Mouse (Mus musculus): Measurements from ENCODE around the gene Mfap4. TPM values are rescaled to one million over a fixed set of nuclear protein-coding genes. Genes with fewer than 3 reads are reported as not detected.

Mfap4 gene
- polyA plus RNA-seq, 1 experiment: not detected

DNA sequence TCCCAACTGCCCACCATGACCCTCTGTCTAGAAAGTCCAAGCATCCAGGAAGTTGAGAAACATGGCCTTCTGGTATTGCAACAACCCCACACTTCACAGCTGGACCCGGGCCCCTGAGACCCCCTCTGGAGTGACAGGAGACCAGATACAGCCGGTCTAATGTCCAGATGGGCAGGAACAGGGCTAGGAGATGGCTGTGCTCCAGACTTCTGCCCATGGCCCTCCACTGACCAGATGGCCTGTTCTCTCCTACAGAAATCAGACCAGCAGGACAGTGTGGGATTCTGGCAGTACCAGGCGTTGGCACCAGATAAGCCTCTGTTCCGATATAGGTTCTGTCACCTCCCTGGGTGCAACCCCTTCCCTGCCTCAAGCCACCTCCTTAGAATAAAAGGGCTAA is 16.7 kb upstream of the Mfap4 start:
- H3K79me3 ChIP-seq (ENCODE audit: low read depth): no peaks in the 10 kb centered on the region
- no peaks in the 10 kb centered on the region for H3K79me2 ChIP-seq (ENCODE audit: control insufficient read depth, insufficient read depth)

DNA sequence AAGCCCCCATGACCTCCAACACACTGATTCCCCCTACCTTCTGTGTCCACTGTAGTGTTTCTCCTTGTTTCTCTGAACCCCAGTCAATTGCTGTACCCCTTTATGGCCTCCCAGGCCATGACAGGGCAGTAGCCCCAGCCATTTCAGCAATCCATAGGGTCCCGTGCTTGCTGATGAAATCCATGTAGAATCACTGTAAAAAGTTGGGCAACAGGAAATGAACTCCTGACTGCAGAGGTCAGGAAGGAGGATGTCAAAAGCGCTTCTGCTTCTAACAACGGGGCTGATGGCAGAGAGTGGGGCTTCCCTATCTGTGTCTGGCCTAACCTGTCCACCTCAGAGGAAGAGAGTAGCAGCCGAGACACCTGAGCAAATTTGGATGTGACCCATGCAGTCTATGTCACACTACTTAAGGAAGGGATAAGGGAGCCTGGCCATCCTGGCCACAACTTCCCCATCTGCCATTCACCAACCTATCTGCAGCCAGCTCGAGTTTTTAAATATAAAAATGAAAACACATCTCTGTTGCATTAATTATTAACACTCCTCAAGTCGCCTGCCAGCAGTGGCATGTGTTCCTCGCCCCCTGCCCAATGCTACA is 15.8 kb upstream of the Mfap4 start:
- no peak for TF ChIP-seq CTCF (IDR thresholded peaks at IDR 0.05; ENCODE audit: control insufficient read depth, insufficient read depth, insufficient read length)
- no peak for TF ChIP-seq MYOD1 (IDR thresholded peaks at IDR 0.05; ENCODE audit: control insufficient read depth, insufficient read length, low read depth)
- TF ChIP-seq FOSL1 (IDR thresholded peaks at IDR 0.05; ENCODE audit: insufficient read depth, low read length, poor library complexity, severe bottlenecking): no peak
- TF ChIP-seq MYOG (IDR thresholded peaks at IDR 0.05; ENCODE audit: control insufficient read depth, extremely low read depth, insufficient read length): no peak
- TF ChIP-seq CEBPB (IDR thresholded peaks at IDR 0.05; ENCODE audit: low read depth): no peak
- no peak for TF ChIP-seq USF1 (IDR thresholded peaks at IDR 0.05; ENCODE audit: low read depth)
- no peak for TF ChIP-seq MAX (IDR thresholded peaks at IDR 0.05)
- H3ac ChIP-seq (ENCODE audit: control insufficient read depth, insufficient read length, low read depth): no peak overlapping the region
- H3K27me3 ChIP-seq (ENCODE audit: control insufficient read depth, insufficient read depth, insufficient read length): peaks cover 32% of the 10 kb centered on the region
- H3K79me3 ChIP-seq (ENCODE audit: low read depth): no peaks in the 10 kb centered on the region
- no peak overlapping the region for H3K4me3 ChIP-seq (ENCODE audit: insufficient read depth, poor library complexity, severe bottlenecking)
- H3K79me2 ChIP-seq (ENCODE audit: control insufficient read depth, insufficient read depth): no peaks in the 10 kb centered on the region
- H3K36me3 ChIP-seq (ENCODE audit: control insufficient read depth, insufficient read depth): no peaks in the 10 kb centered on the region

More for the DNA sequence above, 16.7 kb upstream of the Mfap4 start:
- no peak for TF ChIP-seq MYOG (IDR thresholded peaks at IDR 0.05; ENCODE audit: control insufficient read depth, extremely low read depth, insufficient read length)
- no peak for TF ChIP-seq MAX (IDR thresholded peaks at IDR 0.05)
- no peak for TF ChIP-seq FOSL1 (IDR thresholded peaks at IDR 0.05; ENCODE audit: insufficient read depth, low read length, poor library complexity, severe bottlenecking)
- no peak for TF ChIP-seq CEBPB (IDR thresholded peaks at IDR 0.05; ENCODE audit: low read depth)
- no peak for TF ChIP-seq USF1 (IDR thresholded peaks at IDR 0.05; ENCODE audit: low read depth)
- no peak for TF ChIP-seq CTCF (IDR thresholded peaks at IDR 0.05; ENCODE audit: control insufficient read depth, insufficient read depth, insufficient read length)
- TF ChIP-seq MYOD1 (IDR thresholded peaks at IDR 0.05; ENCODE audit: control insufficient read depth, insufficient read length, low read depth): no peak
- H3K27me3 ChIP-seq (ENCODE audit: control insufficient read depth, insufficient read depth, insufficient read length): peaks cover 31% of the 10 kb centered on the region
- no peaks in the 10 kb centered on the region for H3K36me3 ChIP-seq (ENCODE audit: control insufficient read depth, insufficient read depth)
- no peak overlapping the region for H3ac ChIP-seq (ENCODE audit: control insufficient read depth, insufficient read length, low read depth)
- H3K4me3 ChIP-seq (ENCODE audit: insufficient read depth, poor library complexity, severe bottlenecking): no peak overlapping the region

DNA sequence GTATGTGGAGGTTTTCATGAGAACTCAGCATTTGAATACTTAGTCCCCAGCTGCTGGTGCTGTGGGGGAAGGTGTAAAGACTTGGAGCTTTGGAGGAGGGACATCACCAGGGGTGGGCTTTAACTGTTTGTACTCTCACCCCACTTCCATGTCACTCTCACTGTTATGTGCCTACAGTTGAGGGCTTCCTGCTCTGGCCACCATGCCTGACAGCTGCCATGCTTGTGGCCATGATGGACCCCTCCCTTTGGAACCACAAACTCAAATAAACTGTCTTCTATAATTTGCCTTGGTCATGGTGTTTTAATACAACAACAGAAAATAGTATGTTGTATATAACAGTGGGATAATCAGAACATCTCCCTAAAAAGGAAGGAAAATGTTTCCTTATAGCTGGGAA is 14.4 kb upstream of the Mfap4 start:
- Histone ChIP-seq H3ac (ENCODE audit: control insufficient read depth, insufficient read length, low read depth) (no peak overlapping the region), H3K27me3 (ENCODE audit: control insufficient read depth, insufficient read depth, insufficient read length) (peaks cover 28% of the 10 kb centered on the region), H3K79me2 (ENCODE audit: control insufficient read depth, insufficient read depth) (no peaks in the 10 kb centered on the region), H3K4me3 (ENCODE audit: insufficient read depth, poor library complexity, severe bottlenecking) (no peak overlapping the region), H3K36me3 (ENCODE audit: control insufficient read depth, insufficient read depth) (no peaks in the 10 kb centered on the region), H3K79me3 (ENCODE audit: low read depth) (no peaks in the 10 kb centered on the region)
- TF ChIP-seq MYOG (IDR thresholded peaks at IDR 0.05; ENCODE audit: control insufficient read depth, extremely low read depth, insufficient read length): no peak
- TF ChIP-seq CTCF (IDR thresholded peaks at IDR 0.05; ENCODE audit: control insufficient read depth, insufficient read depth, insufficient read length): no peak
- no peak for TF ChIP-seq MYOD1 (IDR thresholded peaks at IDR 0.05; ENCODE audit: control insufficient read depth, insufficient read length, low read depth)
- no peak for TF ChIP-seq CEBPB (IDR thresholded peaks at IDR 0.05; ENCODE audit: low read depth)
- no peak for TF ChIP-seq USF1 (IDR thresholded peaks at IDR 0.05; ENCODE audit: low read depth)
- TF ChIP-seq MAX (IDR thresholded peaks at IDR 0.05): no peak
- no peak for TF ChIP-seq FOSL1 (IDR thresholded peaks at IDR 0.05; ENCODE audit: insufficient read depth, low read length, poor library complexity, severe bottlenecking)

DNA sequence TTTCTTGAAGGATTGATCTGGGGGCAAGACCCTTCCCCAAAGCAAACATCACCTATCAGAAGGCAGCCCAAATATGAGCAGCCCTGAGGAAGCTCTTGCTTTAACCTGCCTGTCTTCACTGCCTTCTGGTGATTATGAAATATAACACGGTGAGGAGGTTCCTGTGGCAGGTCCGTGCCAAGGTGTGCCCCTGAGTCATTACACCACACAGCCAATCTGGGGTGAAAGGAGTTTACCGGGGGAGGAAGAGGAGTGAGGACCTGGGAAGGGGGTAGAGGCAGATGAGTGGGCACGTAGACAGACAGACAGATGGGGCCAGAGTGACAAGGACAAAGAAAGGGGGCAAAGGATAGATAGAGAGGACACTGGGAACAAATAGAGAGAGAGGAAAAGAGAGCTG is 11.6 kb upstream of the Mfap4 start:
- Histone ChIP-seq H3K4me3 (ENCODE audit: insufficient read depth, poor library complexity, severe bottlenecking) (no peak overlapping the region), H3K36me3 (ENCODE audit: control insufficient read depth, insufficient read depth) (no peaks in the 10 kb centered on the region), H3K27me3 (ENCODE audit: control insufficient read depth, insufficient read depth, insufficient read length) (peaks cover 22% of the 10 kb centered on the region), H3K79me2 (ENCODE audit: control insufficient read depth, insufficient read depth) (no peaks in the 10 kb centered on the region), H3ac (ENCODE audit: control insufficient read depth, insufficient read length, low read depth) (no peak overlapping the region), H3K79me3 (ENCODE audit: low read depth) (no peaks in the 10 kb centered on the region)
- no peak for TF ChIP-seq FOSL1 (IDR thresholded peaks at IDR 0.05; ENCODE audit: insufficient read depth, low read length, poor library complexity, severe bottlenecking)
- no peak for TF ChIP-seq USF1 (IDR thresholded peaks at IDR 0.05; ENCODE audit: low read depth)
- no peak for TF ChIP-seq CTCF (IDR thresholded peaks at IDR 0.05; ENCODE audit: control insufficient read depth, insufficient read depth, insufficient read length)
- TF ChIP-seq CEBPB (IDR thresholded peaks at IDR 0.05; ENCODE audit: low read depth): no peak
- TF ChIP-seq MYOG (IDR thresholded peaks at IDR 0.05; ENCODE audit: control insufficient read depth, extremely low read depth, insufficient read length): no peak
- no peak for TF ChIP-seq MAX (IDR thresholded peaks at IDR 0.05)
- no peak for TF ChIP-seq MYOD1 (IDR thresholded peaks at IDR 0.05; ENCODE audit: control insufficient read depth, insufficient read length, low read depth)

DNA sequence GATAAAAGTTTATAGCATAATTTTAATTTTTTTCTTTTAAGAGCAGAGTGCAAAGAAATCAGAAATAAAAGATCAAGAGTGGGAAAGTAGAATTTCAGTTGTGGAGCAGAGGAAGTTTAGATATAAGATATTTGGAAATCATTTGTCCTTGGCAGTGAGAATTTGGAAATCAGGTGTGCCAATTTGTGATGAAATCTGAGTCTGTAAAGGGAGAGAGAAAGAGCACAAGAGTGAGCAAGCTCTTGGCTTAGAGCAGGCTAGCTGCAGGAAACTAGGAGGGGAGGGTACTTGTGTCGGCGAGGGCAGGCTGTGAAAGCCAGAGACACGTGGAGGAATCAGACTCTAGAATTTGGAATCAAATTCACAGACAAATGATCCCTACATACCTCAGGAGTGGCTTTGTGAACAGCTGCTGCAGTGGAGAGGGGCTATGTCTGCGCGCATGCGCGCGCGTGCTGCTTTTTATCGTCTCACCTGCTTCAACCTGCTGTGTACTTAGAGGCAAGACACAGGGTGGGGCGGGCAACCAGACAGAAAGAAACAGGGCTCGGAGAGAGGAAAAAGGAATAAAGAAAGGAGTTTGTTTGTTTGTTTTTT is 8.3 kb upstream of the Mfap4 start:
- Histone ChIP-seq H3ac (ENCODE audit: control insufficient read depth, insufficient read length, low read depth) (no peak overlapping the region), H3K79me2 (ENCODE audit: control insufficient read depth, insufficient read depth) (no peaks in the 10 kb centered on the region), H3K27me3 (ENCODE audit: control insufficient read depth, insufficient read depth, insufficient read length) (peaks cover 16% of the 10 kb centered on the region), H3K79me3 (ENCODE audit: low read depth) (no peaks in the 10 kb centered on the region), H3K36me3 (ENCODE audit: control insufficient read depth, insufficient read depth) (no peaks in the 10 kb centered on the region), H3K4me3 (ENCODE audit: insufficient read depth, poor library complexity, severe bottlenecking) (no peak overlapping the region)
- no peak for TF ChIP-seq USF1 (IDR thresholded peaks at IDR 0.05; ENCODE audit: low read depth)
- no peak for TF ChIP-seq MAX (IDR thresholded peaks at IDR 0.05)
- no peak for TF ChIP-seq MYOG (IDR thresholded peaks at IDR 0.05; ENCODE audit: control insufficient read depth, extremely low read depth, insufficient read length)
- TF ChIP-seq CTCF (IDR thresholded peaks at IDR 0.05; ENCODE audit: control insufficient read depth, insufficient read depth, insufficient read length): no peak
- no peak for TF ChIP-seq FOSL1 (IDR thresholded peaks at IDR 0.05; ENCODE audit: insufficient read depth, low read length, poor library complexity, severe bottlenecking)
- TF ChIP-seq MYOD1 (IDR thresholded peaks at IDR 0.05; ENCODE audit: control insufficient read depth, insufficient read length, low read depth): no peak
- no peak for TF ChIP-seq CEBPB (IDR thresholded peaks at IDR 0.05; ENCODE audit: low read depth)
